Mouse (Mus musculus): ENCODE results near the gene Wdfy3.

DNA sequence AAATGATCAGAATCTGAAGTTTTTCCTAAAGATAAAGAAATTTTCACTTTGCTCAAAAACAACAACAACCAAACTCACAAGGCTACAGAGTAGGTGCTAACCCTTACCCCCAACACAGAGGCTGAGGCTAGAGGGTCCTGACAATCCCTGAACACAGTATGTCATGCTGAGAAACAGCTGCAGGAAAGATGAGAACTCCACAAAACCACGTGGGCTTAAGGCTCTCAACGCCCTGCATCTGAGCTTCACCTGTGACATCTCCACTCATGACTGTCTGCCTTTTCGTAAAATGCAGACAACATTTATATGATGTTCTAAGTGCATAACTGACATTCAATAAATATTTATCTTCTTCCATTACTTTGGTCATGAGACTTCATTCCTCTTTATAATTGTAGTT, 83.0 kb downstream of the Wdfy3 start:
- TF ChIP-seq CTCF (IDR thresholded peaks at IDR 0.05; ENCODE audit: control insufficient read depth, insufficient read depth, insufficient replicate concordance, low read depth, low read length) (no peak), POLR2A (IDR thresholded peaks at IDR 0.05; ENCODE audit: control insufficient read depth, low read depth, low read length) (no peak)

Data from testis, adult 2 months (tissue).